Mouse (Mus musculus) bone marrow, adult 2 months (tissue): Measurements from ENCODE around the gene Nrxn2.

Experiments used
- CTCF ChIP-seq: fragments of 200-500 bp; IDR thresholded peaks from 2 replicates; pipeline ENCODE4 v1.5.1; 2011; ENCODE audit warnings: low read length, control low read depth; ENCODE audit not compliant: control insufficient read depth, insufficient read depth
- POLR2A ChIP-seq: fragments of 200-500 bp; IDR thresholded peaks from 2 replicates; pipeline ENCODE4 v1.6.1; 2011; ENCODE audit warnings: low read depth, mild to moderate bottlenecking, control low read depth, low read length, borderline replicate concordance; ENCODE audit not compliant: control insufficient read depth

GRCm38 (mm10) chr19:6565136-6565535 is 146.6 kb downstream of the Nrxn2 start:
- TF ChIP-seq CTCF = no peak
- TF ChIP-seq POLR2A = no peak
